Mouse (Mus musculus) right cerebral cortex, postnatal 14 days (tissue): ENCODE measurements around the gene Gm11096.

Experiments
- DNase-seq: peaks from one replicate; pipeline ENCODE4 v3.0.0; 2022

The Gm11096 gene

GRCm38 (mm10) chr17:81441463-81441862, at the start of gene Gm11096:
Gene Gm11096 (plus strand): TSS chr17:81441763.
- no peak for DNase-seq

DNA sequence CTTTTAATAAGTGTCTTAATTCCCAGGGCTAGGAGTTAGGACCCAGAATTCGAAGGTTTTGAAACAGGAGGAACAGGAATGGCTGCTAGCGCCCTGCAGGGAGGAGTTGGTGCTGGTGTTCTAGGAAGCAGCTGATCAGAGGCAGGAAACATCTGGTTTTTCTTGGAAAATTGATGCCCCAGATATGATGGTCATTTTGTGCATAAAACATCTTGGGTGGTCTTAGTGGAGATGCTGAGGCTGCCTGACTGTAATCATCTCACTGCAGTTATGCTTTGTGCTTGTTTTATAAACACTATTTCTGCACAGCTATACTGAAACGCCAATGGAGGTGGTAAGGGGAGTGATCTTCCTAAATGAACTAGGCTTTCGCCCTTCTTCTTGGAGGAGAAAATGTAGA, 48.5 kb upstream of the Gm11096 start:
- no peak for DNase-seq

DNA sequence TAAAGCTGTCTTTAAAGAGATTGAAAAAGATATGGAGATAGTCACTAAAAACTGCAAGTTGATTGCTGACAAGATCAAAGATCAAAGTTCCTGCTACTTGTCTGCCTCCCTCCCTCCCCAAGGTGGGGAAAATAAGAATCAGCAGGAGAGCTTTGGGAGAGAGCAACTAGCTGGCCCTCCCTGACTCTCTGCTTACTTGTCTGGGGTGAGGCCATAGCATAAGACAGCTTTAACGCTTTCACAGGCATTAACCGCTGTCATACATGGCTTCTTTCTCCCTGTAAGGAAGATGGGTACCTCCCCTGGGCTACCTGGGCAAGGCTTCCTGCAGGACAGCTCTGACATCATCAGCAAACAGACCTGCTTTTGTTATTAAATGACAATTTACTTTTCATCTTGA, 47.4 kb upstream of the Gm11096 start:
- DNase-seq: no peak

DNA sequence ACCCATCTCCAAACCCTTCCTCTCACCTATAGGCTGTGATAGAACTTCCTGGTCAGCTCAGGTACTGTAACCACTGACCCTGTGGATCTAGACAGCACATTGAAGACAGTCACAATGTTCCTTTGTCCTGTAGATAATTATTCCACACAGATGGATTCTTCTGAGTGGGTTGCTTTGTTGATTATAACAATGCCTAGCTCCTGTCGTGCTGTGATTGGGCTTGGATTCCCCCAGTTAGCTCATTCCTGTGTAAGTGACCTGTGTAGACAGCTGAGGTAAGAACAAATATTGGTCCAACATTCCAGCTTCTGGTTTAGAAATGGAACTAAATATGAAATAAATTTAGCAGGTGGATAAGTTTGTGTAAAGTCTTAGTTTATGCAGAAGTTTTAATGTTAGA, 44.1 kb upstream of the Gm11096 start:
- DNase-seq: no peak

DNA sequence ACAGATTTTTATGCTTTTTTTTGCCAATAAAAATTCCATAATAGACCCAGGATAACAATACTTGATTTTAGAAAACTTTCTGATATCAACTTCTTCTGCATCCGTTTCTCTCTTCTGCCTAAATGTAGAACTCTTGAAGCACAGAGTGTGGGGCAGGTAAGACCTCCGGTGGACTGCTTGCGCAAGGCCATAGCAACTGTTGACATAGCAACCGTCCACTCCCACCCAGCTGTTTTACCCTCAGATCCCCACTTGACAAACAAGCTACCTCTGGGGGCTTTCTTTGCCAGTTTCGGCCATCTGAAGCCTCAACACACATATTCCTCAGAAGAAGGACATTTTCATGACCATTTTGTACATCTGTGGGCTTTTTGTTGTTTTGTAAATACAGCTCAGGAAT, 41.2 kb upstream of the Gm11096 start:
- no peak for DNase-seq

- DNase-seq: no peak
These were observed 38.9 kb upstream of the Gm11096 start for GRCm38 (mm10) chr17:81402636-81403035.

- no peak for DNase-seq
These were observed 38.4 kb upstream of the Gm11096 start for GRCm38 (mm10) chr17:81403121-81403520.

DNA sequence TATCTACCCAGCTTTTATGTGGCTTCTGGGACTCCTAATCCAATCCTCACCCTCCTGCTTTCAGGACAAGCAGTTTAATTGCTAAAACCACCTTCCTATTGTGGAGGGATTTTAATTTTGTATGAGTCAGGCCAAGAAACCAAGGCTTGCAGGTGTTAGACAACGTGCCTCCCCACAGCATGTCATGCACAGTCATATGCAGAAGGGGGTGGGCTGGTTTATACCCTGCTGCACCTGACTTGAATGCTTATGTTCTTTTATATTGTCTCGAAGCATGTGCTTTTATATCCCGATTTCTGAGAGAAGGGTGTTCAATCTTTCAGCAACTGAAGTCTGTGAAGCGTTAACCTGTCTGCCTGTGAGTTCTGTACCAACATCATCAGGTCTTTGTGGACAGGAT, 37.3 kb upstream of the Gm11096 start:
- DNase-seq: no peak

DNA sequence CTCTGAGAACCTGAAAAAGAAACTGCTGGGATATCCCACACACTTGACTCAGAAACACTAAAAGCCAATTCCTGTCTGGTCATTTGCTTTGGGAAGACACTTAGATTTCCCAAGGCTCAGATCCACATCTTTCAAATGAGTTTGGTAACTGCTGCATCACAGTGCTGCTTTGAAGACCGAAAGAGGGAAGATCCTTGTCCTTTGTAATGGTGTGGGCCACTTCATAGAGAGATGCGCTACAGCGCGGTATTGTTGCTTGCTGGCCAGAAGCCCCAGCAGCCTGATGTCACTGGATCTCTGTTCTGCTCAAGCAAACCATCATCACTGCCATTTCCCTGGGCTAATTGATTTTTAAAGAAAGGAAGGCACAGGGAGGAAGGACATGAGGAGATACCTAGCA, 28.8 kb upstream of the Gm11096 start:
- no peak for DNase-seq

GRCm38 (mm10) chr17:81416361-81417114, 25.0 kb upstream of the Gm11096 start:
- DNase-seq: no peak

- no peak for DNase-seq
These were observed 21.6 kb upstream of the Gm11096 start for GRCm38 (mm10) chr17:81419802-81420459.

DNA sequence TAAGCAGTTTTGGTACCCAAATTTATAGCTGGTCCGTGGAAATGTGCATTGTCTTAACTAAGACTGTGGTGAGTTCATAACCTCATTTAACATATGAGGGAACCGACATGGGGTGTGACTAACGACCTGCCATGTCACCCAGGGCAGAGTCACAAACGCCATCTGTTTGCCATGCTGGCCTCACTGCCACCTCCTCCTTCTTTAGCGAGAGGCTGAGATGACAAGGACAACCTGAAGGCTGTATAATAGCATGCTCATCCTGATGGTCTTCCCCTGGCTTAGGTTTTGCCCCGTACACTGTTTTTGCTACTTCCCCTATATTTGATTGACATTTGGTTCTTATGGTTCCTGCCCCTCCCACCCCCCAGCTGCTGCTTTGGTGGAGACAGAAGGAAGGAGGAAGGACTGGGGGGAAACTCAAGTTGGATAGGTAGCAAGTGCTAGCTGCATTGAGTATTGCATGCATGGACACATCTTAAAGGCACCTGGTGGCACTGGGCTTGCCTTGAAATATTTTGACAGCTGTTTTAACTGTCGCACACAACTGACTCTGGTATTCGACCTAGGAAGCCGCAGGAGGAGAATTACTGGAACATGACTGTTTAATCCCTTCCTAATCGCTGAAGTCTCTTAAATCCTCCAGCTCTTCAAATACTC, 17.2 kb upstream of the Gm11096 start:
- no peak for DNase-seq

DNA sequence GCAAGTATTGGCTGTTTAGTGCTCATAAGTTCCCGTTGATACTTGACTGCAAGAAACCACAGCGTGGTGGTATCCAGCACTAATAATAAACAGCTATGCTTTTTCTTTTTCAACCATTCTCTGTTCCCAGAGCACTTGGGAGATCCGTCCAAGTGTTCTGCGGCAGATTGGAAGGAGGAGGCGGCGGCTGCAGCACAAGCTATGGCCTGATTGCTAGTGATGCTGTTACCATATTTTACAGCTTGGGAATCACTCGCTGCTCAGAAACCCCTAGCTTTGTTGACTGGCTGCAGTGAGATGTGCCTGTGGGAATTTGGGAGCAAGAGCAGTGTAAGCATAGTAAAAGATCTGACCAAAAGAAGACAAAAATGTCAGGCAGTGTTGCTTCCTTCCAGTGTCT, 14.3 kb upstream of the Gm11096 start:
- DNase-seq: peak; percentile 25

GRCm38 (mm10) chr17:81432733-81433132, 8.8 kb upstream of the Gm11096 start:
- no peak for DNase-seq

GRCm38 (mm10) chr17:81433148-81433547, 8.4 kb upstream of the Gm11096 start:
- no peak for DNase-seq

- DNase-seq: no peak
These were observed 13.7 kb downstream of the Gm11096 start for GRCm38 (mm10) chr17:81455269-81455668.

DNA sequence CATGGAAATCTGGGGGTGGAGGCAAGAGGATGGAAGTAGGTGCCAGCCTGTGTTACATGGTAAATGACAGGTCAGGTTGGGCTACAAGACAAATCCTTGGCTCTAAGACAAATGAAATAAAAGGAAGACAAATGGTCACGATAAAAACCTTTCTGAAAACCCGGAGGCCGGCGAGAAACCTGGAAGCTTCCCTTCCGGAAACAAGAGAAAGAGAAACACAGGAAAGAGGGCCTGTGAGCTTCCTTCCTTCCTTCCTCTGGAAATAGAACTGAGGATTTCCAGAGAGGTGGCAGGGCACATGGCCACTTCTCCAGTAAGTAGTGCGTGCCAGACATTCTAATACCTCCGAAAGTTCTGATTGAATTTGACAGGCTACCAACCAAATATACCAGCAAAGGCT, 14.4 kb downstream of the Gm11096 start:
- DNase-seq: no peak

GRCm38 (mm10) chr17:81459379-81459778, 17.8 kb downstream of the Gm11096 start:
- no peak for DNase-seq

- no peak for DNase-seq
These were observed 27.4 kb downstream of the Gm11096 start for GRCm38 (mm10) chr17:81468941-81469340.

- DNase-seq: no peak
These were observed 31.8 kb downstream of the Gm11096 start for GRCm38 (mm10) chr17:81473363-81473762.

DNA sequence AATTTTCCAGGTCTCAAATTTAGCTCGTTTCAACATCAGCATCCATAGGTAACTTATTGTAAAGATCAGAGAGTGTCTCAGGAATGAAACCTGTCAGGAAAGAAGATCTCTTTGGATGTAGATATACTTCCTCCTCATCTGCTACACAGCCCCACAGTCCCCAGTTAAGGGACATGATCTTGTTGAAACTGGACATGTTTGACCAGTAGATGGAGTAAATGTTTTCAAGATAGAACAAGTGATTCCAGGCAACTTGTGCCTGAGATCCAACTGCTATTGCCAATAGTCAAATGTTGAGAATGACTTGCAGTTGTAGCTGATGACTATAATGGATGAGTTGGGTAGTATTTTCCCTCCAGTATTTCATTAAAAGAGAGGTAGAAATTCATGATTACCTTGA, 35.9 kb downstream of the Gm11096 start:
- no peak for DNase-seq

GRCm38 (mm10) chr17:81479807-81480206, 38.2 kb downstream of the Gm11096 start:
- DNase-seq: no peak

- peak; percentile 52 for DNase-seq
These were observed 39.0 kb downstream of the Gm11096 start for GRCm38 (mm10) chr17:81480351-81481161.
